Mouse (Mus musculus) cortical plate, adult 2 months (tissue): ENCODE data around the gene Nlk. TPM values are rescaled to one million over a fixed set of nuclear protein-coding genes. Genes with fewer than 3 reads are reported as not detected.

Experiments
- H3K27ac ChIP-seq: fragments of 200-500 bp; 2 replicates; pipeline ENCODE4 v1.5.1; 2012; ENCODE audit warnings: low read length, control low read depth, inconsistent platforms; ENCODE audit not compliant: insufficient read depth
- H3K4me1 ChIP-seq: fragments of 200-500 bp; 2 replicates; pipeline ENCODE4 v1.6.1; 2011; ENCODE audit warnings: low read length; ENCODE audit not compliant: control insufficient read depth, insufficient read depth
- H3K4me3 ChIP-seq: fragments of 200-500 bp; 2 replicates; pipeline ENCODE4 v1.5.1; 2011; ENCODE audit warnings: mild to moderate bottlenecking, low read length, control low read depth; ENCODE audit not compliant: insufficient read depth
- CTCF ChIP-seq: fragments of 200-500 bp; IDR thresholded peaks from 2 replicates; pipeline ENCODE4 v1.5.1; 2011; ENCODE audit warnings: mild to moderate bottlenecking, control low read depth, low read length; ENCODE audit not compliant: insufficient read depth; ENCODE audit errors: extremely low read depth
- POLR2A ChIP-seq: fragments of 200-500 bp; IDR thresholded peaks from 2 replicates; pipeline ENCODE4 v1.6.1; 2011; ENCODE audit warnings: mild to moderate bottlenecking, low read length, control low read depth; ENCODE audit not compliant: insufficient read depth; ENCODE audit errors: extremely low read depth
- polyA plus RNA-seq: library from polyadenylated mRNA; depleted of rRNA; stranded (reverse); fragments of >200 nt; gene quantifications from 2 replicates; pipeline ENCODE4 v1.2.3, GENCODE M21; 2012

Nlk gene
- polyA plus RNA-seq, 1 experiment = 70.3 TPM

- TF ChIP-seq CTCF (peak; percentile 44), POLR2A (no peak)
- H3K27ac ChIP-seq = no peak overlapping the region
- no peaks in the 10 kb centered on the region for H3K4me1 ChIP-seq
- H3K4me3 ChIP-seq = no peak overlapping the region
These were observed 139.9 kb downstream of the Nlk start for GRCm38 (mm10) chr11:78557241-78557640.

- no peak overlapping the region for H3K27ac ChIP-seq
- no peak overlapping the region for H3K4me3 ChIP-seq
- no peaks in the 10 kb centered on the region for H3K4me1 ChIP-seq
- TF ChIP-seq CTCF (no peak), POLR2A (no peak)
These were observed 141.1 kb downstream of the Nlk start for GRCm38 (mm10) chr11:78556070-78556469.

GRCm38 (mm10) chr11:78555623-78556022 lies 141.6 kb downstream of the Nlk start:
- Histone ChIP-seq H3K4me3 (no peak overlapping the region), H3K27ac (no peak overlapping the region)
- TF ChIP-seq POLR2A = no peak
- no peak for TF ChIP-seq CTCF

GRCm38 (mm10) chr11:78551059-78551398 lies 146.1 kb downstream of the Nlk start:
- Histone ChIP-seq H3K27ac (no peak overlapping the region), H3K4me3 (peak overlapping the region; percentile 66), H3K4me1 (no peaks in the 10 kb centered on the region)
- TF ChIP-seq CTCF (no peak), POLR2A (no peak)

More at GRCm38 (mm10) chr11:78555623-78556022, 141.6 kb downstream of the Nlk start:
- H3K4me1 ChIP-seq = no peaks in the 10 kb centered on the region

GRCm38 (mm10) chr11:78550168-78551058 lies 146.8 kb downstream of the Nlk start, which contains the start of gene Tmem97:
TSS of gene Tmem97 (minus strand) at chr11:78550777.
- H3K4me3 ChIP-seq = peak within 1 kb of the TSS; percentile 66

GRCm38 (mm10) chr11:78549491-78549987 lies 147.6 kb downstream of the Nlk start:
- Histone ChIP-seq H3K4me1 (no peaks in the 10 kb centered on the region), H3K27ac (no peak overlapping the region), H3K4me3 (peak overlapping the region; percentile 66; the same call in 1 of the 2 replicates)
- TF ChIP-seq POLR2A (no peak), CTCF (no peak)

More at GRCm38 (mm10) chr11:78550168-78551058, 146.8 kb downstream of the Nlk start, which contains the start of gene Tmem97:
- TF ChIP-seq POLR2A = peak; percentile 80; the same call in 1 of the 2 replicates
- TF ChIP-seq CTCF = no peak
- Histone ChIP-seq H3K27ac (peak within 1 kb of the TSS; percentile 26; the same call in 1 of the 2 replicates), H3K4me1 (no peaks in the 10 kb centered on the region)

- Histone ChIP-seq H3K27ac (no peak overlapping the region), H3K4me3 (no peak overlapping the region), H3K4me1 (no peaks in the 10 kb centered on the region)
- TF ChIP-seq CTCF = no peak
- no peak for TF ChIP-seq POLR2A
These were observed 149.3 kb downstream of the Nlk start for GRCm38 (mm10) chr11:78547718-78548460.

GRCm38 (mm10) chr11:78545181-78545580 lies 152.0 kb downstream of the Nlk start:
- Histone ChIP-seq H3K4me1 (no peaks in the 10 kb centered on the region), H3K27ac (no peak overlapping the region), H3K4me3 (no peak overlapping the region)
- TF ChIP-seq POLR2A (no peak), CTCF (no peak)

- Histone ChIP-seq H3K4me1 (no peaks in the 10 kb centered on the region), H3K4me3 (no peak overlapping the region), H3K27ac (no peak overlapping the region)
- TF ChIP-seq CTCF = no peak
- no peak for TF ChIP-seq POLR2A
These were observed 152.6 kb downstream of the Nlk start for GRCm38 (mm10) chr11:78544449-78545111.
